Mouse (Mus musculus): ENCODE measurements around the gene Slc16a14. TPM values are rescaled to one million over a fixed set of nuclear protein-coding genes. Genes with fewer than 3 reads are reported as not detected.
"Not testable (repeated sequence)": the region's sequence is repeated elsewhere in the genome, so short reads cannot be mapped to it uniquely, and the experiment has no call there.

Slc16a14 gene
- not detected in 2 replicates for total RNA-seq (2017)

DNA sequence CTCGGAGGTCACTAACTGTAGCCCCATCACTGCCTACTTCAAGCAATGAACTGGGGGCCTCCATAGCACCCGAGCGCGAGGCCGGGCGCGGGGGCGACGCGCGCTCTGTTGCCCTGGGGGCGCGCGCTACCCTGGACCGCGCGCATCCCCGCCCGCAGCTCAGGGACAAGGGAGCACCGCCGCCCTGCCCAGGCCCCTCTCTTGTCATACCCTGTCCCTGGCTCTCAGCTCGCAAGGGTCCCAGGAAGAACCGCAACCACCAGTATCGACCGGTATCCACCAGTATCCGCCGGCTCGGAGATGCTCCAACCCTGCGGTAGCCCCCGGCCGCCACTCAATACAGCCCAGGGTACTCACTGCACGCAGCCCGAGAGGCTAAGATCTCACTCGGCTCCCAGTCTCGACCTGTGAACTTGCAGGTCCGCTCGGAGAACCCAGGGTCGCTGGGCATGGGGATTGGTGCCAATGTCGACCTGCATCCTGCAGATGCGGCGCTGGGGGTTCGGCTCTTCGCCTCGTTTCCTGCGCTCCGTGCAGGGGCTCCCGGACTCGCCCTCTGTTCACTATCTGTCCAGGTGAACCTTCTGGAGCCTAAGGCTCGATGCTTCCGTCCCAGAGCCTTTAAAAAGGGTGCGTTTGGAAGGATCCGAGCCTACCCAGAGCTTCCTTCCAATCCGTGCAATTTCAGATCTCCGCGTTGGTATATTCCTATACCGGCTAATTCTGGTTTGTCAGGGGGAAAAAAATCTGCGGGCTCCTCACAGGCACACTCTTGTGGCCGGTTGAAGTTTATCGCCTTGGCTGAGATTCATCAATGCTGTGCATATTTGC, at the start of gene Slc16a14:
Slc16a14 (minus strand) TSS at position 632 of the 831 bp plus-strand sequence.
- ATAC-seq (replicated peaks in 1 of 2; ENCODE audit: insufficient read depth in 1 of 2, low FRiP score in 2 of 2, low TSS enrichment in 1 of 2, low read depth in 1 of 2, poor library complexity in 2 of 2, severe bottlenecking in 2 of 2) = peak; percentile 38 to 52; a peak in 3 of 4 replicates

DNA sequence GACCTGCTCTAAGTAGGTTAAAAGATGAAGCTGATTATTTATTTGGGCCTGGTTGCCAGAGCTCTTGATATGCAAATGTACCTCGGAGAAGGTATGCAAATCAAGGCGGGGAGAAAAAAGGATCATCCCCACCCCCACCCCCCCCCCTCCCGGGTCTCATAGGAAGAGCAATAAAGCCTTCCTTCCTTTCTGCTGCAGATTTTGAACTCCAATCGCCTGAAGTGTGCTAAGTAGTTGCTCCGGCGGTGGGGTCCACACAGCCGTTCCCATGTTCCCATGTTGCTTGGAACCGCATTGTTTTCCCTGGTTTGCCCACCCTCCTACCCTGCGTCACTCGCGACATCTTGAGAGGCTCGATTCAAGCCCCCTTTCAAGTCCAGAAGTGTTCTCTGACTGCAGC, 26.8 kb upstream of the Slc16a14 start:
- ATAC-seq (replicated peaks in 1 of 2; ENCODE audit: insufficient read depth in 1 of 2, low FRiP score in 2 of 2, low TSS enrichment in 1 of 2, low read depth in 1 of 2, poor library complexity in 2 of 2, severe bottlenecking in 2 of 2) = not testable (repeated sequence)

DNA sequence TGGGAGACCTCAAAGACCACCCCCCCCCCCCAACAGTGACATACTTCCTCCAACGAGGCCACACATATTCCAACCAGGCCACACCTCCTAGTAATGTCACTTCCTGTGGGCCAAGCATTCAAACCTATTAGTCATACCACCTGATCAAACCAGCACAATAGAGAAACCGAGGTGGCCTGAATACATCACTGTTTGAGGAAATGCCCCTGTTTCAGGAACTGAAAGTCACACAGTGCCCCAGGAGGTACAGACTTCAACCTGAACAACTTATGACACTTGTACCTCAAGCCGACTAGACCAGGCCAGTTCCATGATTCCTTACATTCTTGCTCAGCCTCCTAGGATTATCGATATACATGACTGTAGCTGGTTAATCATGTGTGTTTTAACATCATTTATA, 22.8 kb upstream of the Slc16a14 start:
- not testable (repeated sequence) for ATAC-seq (replicated peaks in 1 of 2; ENCODE audit: insufficient read depth in 1 of 2, low FRiP score in 2 of 2, low TSS enrichment in 1 of 2, low read depth in 1 of 2, poor library complexity in 2 of 2, severe bottlenecking in 2 of 2)

DNA sequence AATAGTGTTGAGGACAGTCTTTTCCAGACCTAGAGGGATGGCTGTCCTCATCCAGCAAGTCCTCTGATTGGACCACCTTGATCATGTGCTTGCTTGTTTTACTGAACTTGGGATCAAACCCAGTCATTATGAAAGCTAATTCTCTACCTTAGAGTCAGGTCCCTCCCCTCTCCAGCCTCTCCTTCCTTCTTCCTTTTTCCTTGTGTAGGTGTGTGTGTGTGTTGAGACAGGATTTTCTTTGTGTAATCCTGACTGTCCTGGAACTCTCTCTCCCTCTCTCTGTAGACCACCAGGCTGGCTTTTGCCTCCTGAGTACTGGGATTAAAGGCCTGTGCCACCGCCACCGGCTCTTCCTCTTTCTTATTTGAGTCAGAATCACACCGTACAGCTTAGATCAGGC, 21.8 kb upstream of the Slc16a14 start:
- not testable (repeated sequence) for ATAC-seq (replicated peaks in 1 of 2; ENCODE audit: insufficient read depth in 1 of 2, low FRiP score in 2 of 2, low TSS enrichment in 1 of 2, low read depth in 1 of 2, poor library complexity in 2 of 2, severe bottlenecking in 2 of 2)

DNA sequence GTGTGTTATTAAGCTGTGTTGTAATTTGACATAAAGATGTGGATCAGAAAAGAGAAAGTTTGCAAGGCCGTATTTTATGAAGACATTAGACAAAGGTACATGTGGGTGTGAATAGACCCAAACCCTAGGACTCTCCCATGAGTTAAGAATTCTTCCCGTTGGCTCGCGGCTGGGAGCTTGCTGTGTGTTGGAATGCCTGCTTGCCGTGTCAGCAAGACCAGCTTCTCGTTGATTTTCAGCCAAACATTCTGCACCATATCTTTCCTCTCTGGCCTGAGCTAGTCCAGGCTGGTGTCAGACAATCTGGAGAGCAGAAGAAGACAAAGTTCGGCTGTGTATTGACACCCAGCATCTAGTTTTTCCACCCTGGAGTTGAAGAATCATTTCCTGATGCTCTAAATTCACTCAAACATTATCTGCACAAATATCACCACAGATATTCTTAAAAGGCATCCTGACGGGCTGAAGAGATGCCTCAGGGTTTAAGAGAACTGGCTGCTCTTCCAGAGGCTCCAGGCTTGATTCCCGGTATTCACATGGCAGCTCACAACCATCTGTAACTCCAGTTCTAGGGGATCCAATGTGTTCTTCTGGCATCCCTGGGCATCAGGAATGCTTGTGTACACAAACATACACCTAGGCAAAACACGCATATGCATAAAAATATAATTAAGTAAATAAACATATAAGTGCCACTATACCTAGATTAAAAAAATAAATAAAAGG, 17.7 kb upstream of the Slc16a14 start:
- no peak for ATAC-seq (replicated peaks in 1 of 2; ENCODE audit: insufficient read depth in 1 of 2, low FRiP score in 2 of 2, low TSS enrichment in 1 of 2, low read depth in 1 of 2, poor library complexity in 2 of 2, severe bottlenecking in 2 of 2)

DNA sequence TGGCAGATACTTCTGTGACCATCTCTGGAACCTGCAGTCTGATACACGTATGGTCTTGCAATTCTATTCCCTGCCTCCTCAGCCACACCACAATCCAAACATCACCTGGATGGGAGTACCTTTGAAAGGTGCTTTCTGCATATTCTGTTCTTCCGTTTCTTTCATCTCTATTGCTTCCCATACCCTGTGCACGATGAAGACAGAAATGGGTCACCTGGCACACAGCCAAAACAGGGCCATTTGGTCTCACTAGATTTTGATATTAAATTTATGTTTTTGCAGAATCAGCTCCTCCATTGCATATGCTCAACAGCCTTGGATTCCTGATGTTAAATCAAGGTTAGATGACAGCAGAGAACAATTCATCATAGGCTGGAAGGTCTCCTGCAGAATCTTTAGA, 16.6 kb upstream of the Slc16a14 start:
- ATAC-seq (replicated peaks in 1 of 2; ENCODE audit: insufficient read depth in 1 of 2, low FRiP score in 2 of 2, low TSS enrichment in 1 of 2, low read depth in 1 of 2, poor library complexity in 2 of 2, severe bottlenecking in 2 of 2) = no peak

DNA sequence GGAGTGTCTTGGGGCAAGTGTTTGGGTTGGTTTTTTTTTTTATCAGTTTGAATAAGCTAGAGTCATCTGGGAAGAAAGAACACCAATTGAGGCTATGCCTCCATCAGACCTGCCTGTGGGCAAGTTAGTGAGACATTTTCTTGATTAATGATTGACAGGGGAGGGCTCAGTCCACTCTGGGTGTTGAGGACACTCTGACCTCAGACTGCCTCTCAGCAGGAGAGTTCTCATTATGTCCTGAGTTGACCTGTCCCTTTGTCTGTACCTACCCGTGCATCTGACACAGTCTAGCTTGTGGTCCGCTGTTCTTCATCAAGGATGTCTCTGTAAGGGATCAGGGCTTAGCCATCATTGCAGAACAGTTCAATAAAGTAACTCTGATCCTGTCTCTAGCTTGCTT, 12.5 kb upstream of the Slc16a14 start:
- no peak for ATAC-seq (replicated peaks in 1 of 2; ENCODE audit: insufficient read depth in 1 of 2, low FRiP score in 2 of 2, low TSS enrichment in 1 of 2, low read depth in 1 of 2, poor library complexity in 2 of 2, severe bottlenecking in 2 of 2)

DNA sequence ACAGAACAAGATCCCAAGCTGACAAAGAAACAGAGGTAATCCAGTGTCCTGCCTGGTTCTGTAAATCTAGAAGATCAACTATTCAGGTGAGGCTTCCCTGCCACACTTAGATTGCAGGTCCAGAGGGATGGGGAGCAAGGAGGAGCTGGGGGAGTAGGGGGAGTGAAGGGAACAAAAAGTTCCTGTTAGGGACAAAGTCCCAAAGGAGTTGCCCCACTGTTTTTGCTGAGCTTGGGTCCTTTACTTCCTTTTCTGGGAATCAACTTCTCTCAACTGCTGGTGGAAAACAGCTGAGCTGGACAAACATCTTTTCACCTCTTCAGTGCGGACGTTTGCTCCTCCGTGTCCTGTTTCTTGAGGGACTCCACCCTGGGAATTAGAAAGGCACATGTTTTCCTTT, 11.0 kb upstream of the Slc16a14 start:
- no peak for ATAC-seq (replicated peaks in 1 of 2; ENCODE audit: insufficient read depth in 1 of 2, low FRiP score in 2 of 2, low TSS enrichment in 1 of 2, low read depth in 1 of 2, poor library complexity in 2 of 2, severe bottlenecking in 2 of 2)

DNA sequence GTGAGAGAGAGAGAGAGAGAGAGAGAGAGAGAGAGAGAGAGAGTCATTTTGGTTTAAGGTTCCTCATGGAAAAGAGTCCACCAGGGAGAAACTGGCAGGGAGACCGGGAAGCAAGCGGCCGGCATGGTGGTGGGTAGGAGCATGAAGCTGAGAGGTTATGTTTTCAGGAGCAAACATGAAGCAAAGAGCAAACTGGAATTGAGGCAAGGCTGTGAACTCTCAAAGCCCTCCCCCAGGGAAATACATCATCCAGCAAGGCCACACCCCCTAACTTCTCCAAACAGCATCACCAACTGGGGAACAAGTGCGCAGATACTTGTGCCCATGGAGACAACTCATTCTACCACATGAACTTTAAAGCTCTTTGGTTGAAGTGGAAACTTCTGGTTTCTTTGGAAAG, 8.6 kb upstream of the Slc16a14 start:
- no peak for ATAC-seq (replicated peaks in 1 of 2; ENCODE audit: insufficient read depth in 1 of 2, low FRiP score in 2 of 2, low TSS enrichment in 1 of 2, low read depth in 1 of 2, poor library complexity in 2 of 2, severe bottlenecking in 2 of 2)

DNA sequence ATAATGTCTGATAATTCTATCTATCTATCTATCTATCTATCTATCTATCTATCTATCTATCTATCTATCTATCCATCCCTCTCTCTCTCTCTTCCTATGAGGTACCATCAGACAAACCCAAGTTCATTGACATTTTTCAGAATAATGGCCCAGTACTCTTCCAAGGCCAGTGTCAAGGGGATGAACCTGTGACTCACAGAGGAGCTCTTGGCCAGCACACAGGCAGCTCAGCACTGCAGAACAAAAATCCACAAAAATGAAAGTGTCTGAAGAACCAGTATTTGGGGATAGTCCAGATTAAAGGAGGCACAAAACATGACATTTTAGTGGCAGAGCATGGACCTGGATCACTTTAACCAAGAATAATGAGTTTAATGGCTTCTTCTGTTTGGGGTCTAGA, 7.7 kb upstream of the Slc16a14 start:
- no peak for ATAC-seq (replicated peaks in 1 of 2; ENCODE audit: insufficient read depth in 1 of 2, low FRiP score in 2 of 2, low TSS enrichment in 1 of 2, low read depth in 1 of 2, poor library complexity in 2 of 2, severe bottlenecking in 2 of 2)

DNA sequence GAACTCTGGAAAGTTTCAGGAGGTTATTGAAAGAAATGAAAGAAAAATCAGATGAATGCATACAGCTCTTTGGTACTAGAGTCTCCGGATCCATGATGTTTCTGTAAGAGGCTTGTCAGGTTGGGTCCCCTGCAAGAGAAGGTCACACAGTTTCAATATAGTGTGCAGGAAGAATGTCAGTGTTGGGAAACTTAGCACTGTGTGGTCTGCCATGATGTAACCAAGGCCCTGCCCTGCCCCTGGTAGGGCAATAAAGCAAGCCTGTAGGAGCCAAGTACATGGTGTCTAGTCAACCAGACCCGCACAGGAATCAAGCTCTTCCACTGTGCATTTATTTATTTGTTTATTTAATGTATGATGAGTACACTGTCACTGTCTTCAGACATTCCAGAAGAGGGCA, 5.4 kb upstream of the Slc16a14 start:
- ATAC-seq (replicated peaks in 1 of 2; ENCODE audit: insufficient read depth in 1 of 2, low FRiP score in 2 of 2, low TSS enrichment in 1 of 2, low read depth in 1 of 2, poor library complexity in 2 of 2, severe bottlenecking in 2 of 2) = peak in 1 of 2 experiments; percentile 35; a peak in 1 of 4 replicates

DNA sequence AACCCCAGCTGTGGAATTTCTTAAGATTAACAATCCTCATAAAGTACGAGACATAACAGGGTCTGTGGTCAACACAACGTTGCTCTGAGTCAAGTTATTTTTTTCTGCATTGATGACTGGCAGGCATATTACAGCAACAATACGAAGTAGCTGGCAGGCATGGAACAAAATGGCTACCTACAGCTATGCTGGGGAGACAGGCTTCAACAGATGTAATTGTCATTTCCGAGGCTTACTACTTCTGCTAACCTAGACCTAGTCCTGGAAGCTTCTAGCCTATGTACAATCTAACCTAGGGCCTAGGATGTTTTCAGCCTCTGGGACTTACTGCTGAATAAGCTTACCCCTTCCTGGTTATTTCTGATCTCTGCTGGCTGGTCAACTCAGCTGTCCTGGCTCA, 4.5 kb upstream of the Slc16a14 start:
- ATAC-seq (replicated peaks in 1 of 2; ENCODE audit: insufficient read depth in 1 of 2, low FRiP score in 2 of 2, low TSS enrichment in 1 of 2, low read depth in 1 of 2, poor library complexity in 2 of 2, severe bottlenecking in 2 of 2) = no peak

DNA sequence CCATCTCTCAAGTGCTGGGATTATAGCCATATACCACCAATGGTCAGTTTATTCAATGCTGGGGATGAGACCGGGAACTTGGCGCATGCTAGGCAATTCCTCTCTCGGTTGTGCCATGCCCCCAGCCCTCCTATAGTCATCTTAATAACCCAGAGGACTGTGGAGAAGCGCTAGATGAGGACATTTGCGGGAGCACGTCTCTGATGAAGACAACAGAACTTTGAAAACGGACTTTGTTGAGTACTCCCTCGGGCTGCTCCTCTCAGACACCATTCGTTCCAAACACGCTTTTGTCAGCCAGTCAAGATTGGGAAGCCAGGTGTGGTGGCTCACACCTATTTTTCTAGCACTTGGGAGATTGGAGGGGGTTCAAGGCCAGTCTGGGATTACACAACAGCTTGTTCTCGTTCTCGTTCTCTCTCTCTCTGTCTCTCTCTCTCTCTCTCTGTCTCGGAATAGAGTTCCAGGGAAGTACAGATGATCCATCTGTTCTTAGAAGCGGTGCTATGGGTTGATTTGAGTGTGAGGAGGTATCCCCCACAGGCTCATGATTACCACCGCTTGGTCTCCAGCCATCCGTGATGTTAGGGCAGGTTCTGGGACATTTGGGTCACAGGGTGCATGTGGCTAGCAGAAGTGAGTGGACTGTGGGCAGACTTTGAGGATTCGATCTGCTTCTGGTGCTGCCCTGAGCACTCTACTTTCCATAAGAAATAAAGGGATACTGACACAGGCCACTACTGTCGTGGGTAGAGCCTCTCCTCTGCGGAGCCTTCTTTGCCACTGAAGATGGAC, 2.0 kb upstream of the Slc16a14 start:
- no peak for ATAC-seq (replicated peaks in 1 of 2; ENCODE audit: insufficient read depth in 1 of 2, low FRiP score in 2 of 2, low TSS enrichment in 1 of 2, low read depth in 1 of 2, poor library complexity in 2 of 2, severe bottlenecking in 2 of 2)

DNA sequence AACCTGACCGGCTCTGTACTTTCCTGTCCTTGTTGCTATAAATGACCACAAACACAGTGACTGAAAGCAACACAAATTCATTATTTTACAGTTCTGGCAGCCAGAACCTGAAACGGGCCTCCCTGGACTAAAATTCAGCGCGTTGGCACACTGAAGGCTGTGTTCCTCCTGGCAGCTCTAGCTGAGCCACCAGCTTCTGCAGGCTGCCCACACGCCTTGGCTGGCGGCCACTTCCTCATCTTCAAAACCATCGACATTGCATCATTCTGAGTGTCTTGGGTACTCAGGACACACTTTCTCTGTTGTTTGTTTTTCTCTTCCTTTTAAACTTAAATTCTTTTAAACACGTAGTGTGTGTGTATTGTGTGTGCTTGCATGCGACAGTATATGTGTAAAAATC, 734 bp upstream of the Slc16a14 start:
- peak; percentile 84 to 88 for ATAC-seq (replicated peaks in 1 of 2; ENCODE audit: insufficient read depth in 1 of 2, low FRiP score in 2 of 2, low TSS enrichment in 1 of 2, low read depth in 1 of 2, poor library complexity in 2 of 2, severe bottlenecking in 2 of 2)

DNA sequence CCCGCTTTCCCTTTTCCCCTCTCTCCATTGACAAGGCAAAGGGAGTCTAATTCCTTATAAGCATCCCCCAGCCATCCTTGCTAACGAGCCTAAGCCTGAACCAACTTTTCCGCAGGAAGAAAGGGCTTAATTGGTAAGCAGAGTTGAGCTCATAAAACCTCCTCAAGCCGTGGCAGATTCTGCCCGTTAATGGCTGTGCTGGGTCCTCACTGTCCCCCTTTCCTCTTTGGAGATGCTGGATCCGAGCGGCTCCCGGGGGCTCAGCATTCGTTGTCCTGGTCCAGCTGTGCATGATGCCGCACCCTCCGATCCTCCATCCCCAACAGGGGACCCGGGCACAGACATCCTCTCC, 807 bp downstream of the Slc16a14 start:
- no peak for ATAC-seq (replicated peaks in 1 of 2; ENCODE audit: insufficient read depth in 1 of 2, low FRiP score in 2 of 2, low TSS enrichment in 1 of 2, low read depth in 1 of 2, poor library complexity in 2 of 2, severe bottlenecking in 2 of 2)

DNA sequence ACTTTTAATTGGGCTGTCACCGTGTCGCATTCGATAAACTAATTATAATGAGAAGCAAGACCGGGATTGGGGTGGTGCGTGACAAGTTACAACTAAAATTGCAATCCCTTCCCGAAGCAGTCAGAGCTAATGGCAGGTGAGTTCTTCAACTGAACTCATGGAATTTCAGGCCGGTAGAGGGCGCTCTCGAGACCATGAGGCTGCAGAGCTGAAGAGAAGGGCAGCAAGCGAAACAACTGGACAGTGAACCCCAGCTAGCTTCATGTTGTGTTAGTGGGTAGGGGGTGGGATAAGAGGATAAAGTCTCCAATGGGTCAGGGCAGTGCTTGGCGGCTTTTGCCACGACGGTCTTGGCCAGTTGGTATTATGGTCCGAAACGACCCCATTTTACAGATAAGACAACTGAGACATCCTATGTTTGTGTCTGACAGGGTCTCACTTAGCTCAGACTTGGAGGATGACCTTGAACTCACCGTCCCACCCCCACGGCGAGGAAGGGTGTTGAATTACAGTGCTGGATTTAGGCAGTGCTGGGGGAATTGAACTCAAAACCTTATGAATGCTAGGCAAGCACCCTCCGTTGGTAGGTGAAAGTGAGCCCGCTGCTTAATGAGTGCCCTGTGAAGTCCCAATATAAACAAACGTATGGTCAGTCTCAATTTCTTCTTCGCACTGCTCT, 1.3 kb downstream of the Slc16a14 start:
- ATAC-seq (replicated peaks in 1 of 2; ENCODE audit: insufficient read depth in 1 of 2, low FRiP score in 2 of 2, low TSS enrichment in 1 of 2, low read depth in 1 of 2, poor library complexity in 2 of 2, severe bottlenecking in 2 of 2) = peak; percentile 39 to 47; a peak in 2 of 4 replicates

DNA sequence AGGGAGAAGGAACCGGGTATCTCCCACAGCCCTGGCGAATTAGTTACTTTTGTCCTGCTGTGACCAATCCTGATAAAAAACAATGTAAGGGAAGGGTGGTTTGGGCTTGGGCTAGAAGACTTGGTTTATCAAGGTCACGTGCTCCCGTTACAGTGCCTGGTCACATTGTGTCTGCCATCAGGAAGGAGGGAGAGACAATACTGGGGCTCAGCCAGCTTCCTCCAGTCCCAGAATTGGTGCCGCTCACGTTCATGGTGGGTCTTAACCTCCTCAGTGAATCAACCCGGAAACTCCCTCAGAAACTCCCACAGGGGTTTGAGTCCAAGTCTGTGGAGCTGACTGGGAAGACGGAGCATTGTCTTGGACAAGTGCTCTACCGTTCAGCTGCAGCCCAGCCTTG, 9.3 kb downstream of the Slc16a14 start:
- no peak for ATAC-seq (replicated peaks in 1 of 2; ENCODE audit: insufficient read depth in 1 of 2, low FRiP score in 2 of 2, low TSS enrichment in 1 of 2, low read depth in 1 of 2, poor library complexity in 2 of 2, severe bottlenecking in 2 of 2)

All from hematopoietic stem cell, adult 5-6 weeks (primary cell).